8 mouse cellular contexts compared by ENCODE assay signal in genomic region chr1:7396867-7397806, GRCm38 (mm10).
DNase-seq lines count a peak whose midpoint lies in the region; ATAC-seq and TF ChIP-seq lines count a peak whose summit lies in the region.

No protein-coding gene starts in this region.

- H3K4me3 ChIP-seq in embryonic facial prominence, embryonic 11.5 days (ENCODE audit: low read depth, low read length) = peak overlapping the region; percentile 65
- H3K4me3 ChIP-seq in kidney, embryonic 16.5 days (ENCODE audit: low read length) = peak overlapping the region; percentile 73
- H3K4me3 ChIP-seq in liver, embryonic 14.5 days (ENCODE audit: insufficient read depth in 1 of 2, low read depth in 2 of 2, low read length in 2 of 2) = peak overlapping the region; percentile 74 to 78
- peak overlapping the region; percentile 60 for H3K4me3 ChIP-seq in neural tube, embryonic 13.5 days

- TF ChIP-seq CTCF in liver, embryonic 14.5 days (IDR thresholded peaks at IDR 0.05; ENCODE audit: low read depth) = peak; percentile 83

- H3K9ac ChIP-seq in embryonic facial prominence, embryonic 11.5 days (replicated peaks; ENCODE audit: low read length) = peak overlapping the region; percentile 51; the same call in 1 of the 2 replicates
- H3K9ac ChIP-seq in kidney, embryonic 16.5 days (replicated peaks; ENCODE audit: low read length) = peak overlapping the region; percentile 66
- peak overlapping the region; percentile 61 for H3K9ac ChIP-seq in liver, embryonic 14.5 days (replicated peaks)
- peak overlapping the region; percentile 66 for H3K9ac ChIP-seq in neural tube, embryonic 13.5 days

- H3K9me3 ChIP-seq in embryonic facial prominence, embryonic 11.5 days (replicated peaks; ENCODE audit: control insufficient read depth, low read length) = no peaks in the 10 kb centered on the region
- no peaks in the 10 kb centered on the region for H3K9me3 ChIP-seq in kidney, embryonic 16.5 days (ENCODE audit: low read length)
- H3K9me3 ChIP-seq in liver, embryonic 14.5 days (ENCODE audit: control insufficient read depth, low read length) = no peaks in the 10 kb centered on the region
- H3K9me3 ChIP-seq in neural tube, embryonic 13.5 days = no peaks in the 10 kb centered on the region

- H3K36me3 ChIP-seq in embryonic facial prominence, embryonic 11.5 days (replicated peaks; ENCODE audit: control insufficient read depth, insufficient read depth, low read depth, low read length) = no peaks in the 10 kb centered on the region
- no peaks in the 10 kb centered on the region for H3K36me3 ChIP-seq in kidney, embryonic 16.5 days (ENCODE audit: insufficient read depth, low read length)
- no peaks in the 10 kb centered on the region for H3K36me3 ChIP-seq in liver, embryonic 14.5 days (replicated peaks; ENCODE audit: control insufficient read depth, insufficient read depth, low read depth)
- no peaks in the 10 kb centered on the region for H3K36me3 ChIP-seq in neural tube, embryonic 13.5 days

- no peak for TF ChIP-seq EP300 in liver, embryonic 14.5 days (IDR thresholded peaks at IDR 0.05; ENCODE audit: low read depth)

- no peaks in the 10 kb centered on the region for H3K27me3 ChIP-seq in embryonic facial prominence, embryonic 11.5 days (ENCODE audit: control insufficient read depth, insufficient read depth, low read length)
- H3K27me3 ChIP-seq in kidney, embryonic 16.5 days (ENCODE audit: insufficient read depth, low read length) = no peaks in the 10 kb centered on the region
- no peaks in the 10 kb centered on the region for H3K27me3 ChIP-seq in liver, embryonic 14.5 days (ENCODE audit: control insufficient read depth, insufficient read depth, low read length)
- no peaks in the 10 kb centered on the region for H3K27me3 ChIP-seq in neural tube, embryonic 13.5 days

- H3K27ac ChIP-seq in embryonic facial prominence, embryonic 11.5 days (replicated peaks; ENCODE audit: low read depth, low read length) = no peak overlapping the region
- H3K27ac ChIP-seq in kidney, embryonic 16.5 days (ENCODE audit: low read length) = peak overlapping the region; percentile 61
- H3K27ac ChIP-seq in liver, embryonic 14.5 days = peak overlapping the region; percentile 49
- H3K27ac ChIP-seq in neural tube, embryonic 13.5 days (replicated peaks) = peak overlapping the region; percentile 63; the same call in 1 of the 2 replicates

- peak; percentile 87 for DNase-seq in A20 (ENCODE audit: low read depth, low spot score)
- DNase-seq in ZHBTc4 (ENCODE audit: low read depth, low spot score) = peak; percentile 85
- DNase-seq in embryonic facial prominence, embryonic 11.5 days (ENCODE audit: low spot score) = peak; percentile 89
- DNase-seq in liver, embryonic 14.5 days (ENCODE audit: low read depth in 3 of 3, low spot score in 3 of 3) = peak; percentile 52 to 78 (median 66)
- DNase-seq in telencephalon, adult 2 months (ENCODE audit: low read depth, low spot score) = peak; percentile 70

- ATAC-seq in embryonic facial prominence, embryonic 11.5 days (replicated peaks; ENCODE audit: insufficient number of reproducible peaks, low FRiP score, low TSS enrichment, low read depth) = peak; percentile 91
- peak; percentile 57 for ATAC-seq in granulocyte monocyte progenitor cell, adult 5-6 weeks (replicated peaks; ENCODE audit: poor library complexity, severe bottlenecking)
- peak; percentile 90 for ATAC-seq in kidney, embryonic 16.5 days (ENCODE audit: low FRiP score, low TSS enrichment)
- peak; percentile 89 for ATAC-seq in liver, embryonic 14.5 days (ENCODE audit: insufficient read depth)
- peak; percentile 90 for ATAC-seq in neural tube, embryonic 13.5 days (ENCODE audit: low read depth)

- peak overlapping the region; percentile 21; the same call in 1 of the 2 replicates for H3K4me2 ChIP-seq in embryonic facial prominence, embryonic 11.5 days (ENCODE audit: low read depth, low read length)
- peak overlapping the region; percentile 45 for H3K4me2 ChIP-seq in kidney, embryonic 16.5 days (replicated peaks; ENCODE audit: low read depth, low read length)
- peak overlapping the region; percentile 90 for H3K4me2 ChIP-seq in liver, embryonic 14.5 days (ENCODE audit: low read depth)
- H3K4me2 ChIP-seq in neural tube, embryonic 13.5 days = peak overlapping the region; percentile 51

- H3K4me1 ChIP-seq in embryonic facial prominence, embryonic 11.5 days (ENCODE audit: control insufficient read depth, insufficient read depth, low read length) = no peaks in the 10 kb centered on the region
- no peaks in the 10 kb centered on the region for H3K4me1 ChIP-seq in kidney, embryonic 16.5 days (ENCODE audit: insufficient read depth, low read length)
- 0 out of 4 replicates have a peak, but pooled peaks cover 0 to 2% of the 10 kb centered on the region in 2 experiments for H3K4me1 ChIP-seq in liver, embryonic 14.5 days (replicated peaks; ENCODE audit: control insufficient read depth in 2 of 2, insufficient read depth in 2 of 2, low read length in 1 of 2)
- H3K4me1 ChIP-seq in neural tube, embryonic 13.5 days (replicated peaks) = no peaks in the 10 kb centered on the region

- 15% methylated on average over 26 of the region's 26 CpGs for WGBS in embryonic facial prominence, embryonic 11.5 days
- WGBS in kidney, embryonic 16.5 days = 15% methylated on average over 26 of the region's 26 CpGs
- WGBS in liver, embryonic 14.5 days (ENCODE audit: insufficient replicate concordance) = 2% methylated on average over 26 of the region's 26 CpGs
- WGBS in neural tube, embryonic 13.5 days = 11% methylated on average over 26 of the region's 26 CpGs

Comparison
In these comparisons a context has a peak if more than half of its experiments do, and no peak if none do; other contexts are left out.
1. H3K4me2 ChIP-seq: peak in every context shown above with its lines; median percentile 90 in liver, embryonic 14.5 days; 51 in neural tube, embryonic 13.5 days; 45 in kidney, embryonic 16.5 days; 21 in embryonic facial prominence, embryonic 11.5 days.